Mouse (Mus musculus) lung, embryonic 15.5 days (tissue): ENCODE data around the gene Ntn1. TPM values are rescaled to one million over a fixed set of nuclear protein-coding genes. Genes with fewer than 3 reads are reported as not detected.

Experiments used
- ATAC-seq: fragments of 200-750 bp; cut with Nextera tagmentation; 2 replicates; pipeline ENCODE4 v1.8.0; 2017; ENCODE audit warnings: moderate number of reproducible peaks, borderline replicate concordance; ENCODE audit not compliant: low FRiP score, low TSS enrichment; ENCODE audit errors: extremely low read depth
- H3K27ac ChIP-seq: fragments of 300-500 bp; sonication (generic); 2 replicates; pipeline ENCODE4 v1.5.1; 2015; ENCODE audit warnings: moderate library complexity, mild to moderate bottlenecking, inconsistent platforms
- H3K27me3 ChIP-seq: fragments of 300-500 bp; sonication (generic); 2 replicates; pipeline ENCODE4 v1.6.1; 2015; ENCODE audit warnings: inconsistent platforms
- H3K36me3 ChIP-seq: fragments of 300-500 bp; sonication (generic); 2 replicates; pipeline ENCODE4 v1.6.1; 2015; ENCODE audit warnings: inconsistent platforms
- H3K4me1 ChIP-seq: fragments of 300-500 bp; sonication (generic); 2 replicates; pipeline ENCODE4 v1.6.1; 2015; ENCODE audit warnings: inconsistent platforms
- H3K4me2 ChIP-seq: fragments of 300-500 bp; sonication (generic); 2 replicates; pipeline ENCODE4 v1.6.1; 2015; ENCODE audit warnings: inconsistent platforms, mild to moderate bottlenecking, moderate library complexity
- H3K4me3 ChIP-seq: fragments of 300-500 bp; sonication (generic); 2 replicates; pipeline ENCODE4 v1.5.1; 2015; ENCODE audit warnings: mild to moderate bottlenecking, inconsistent platforms
- H3K9ac ChIP-seq: fragments of 300-500 bp; sonication (generic); 2 replicates; pipeline ENCODE4 v1.6.1; 2015; ENCODE audit warnings: inconsistent platforms
- H3K9me3 ChIP-seq: fragments of 300-500 bp; sonication (generic); 2 replicates; pipeline ENCODE4 v1.6.1; 2016; ENCODE audit warnings: inconsistent platforms
- WGBS: fragments of 180-500 bp; shearing (Covaris S2); methylation state at CpG from one replicate; pipeline ENCODE4 v1.1.7; 2015; 5-methylcytosine and 5-hydroxymethylcytosine counted together
- polyA plus RNA-seq: library from polyadenylated mRNA; unstranded; fragments of >200 nt; fragmentation: Nextera tagmentation; extraction: Ambion mirVana; gene quantifications from 2 replicates; pipeline ENCODE4 v1.2.1, GENCODE M21; 2015

Gene Ntn1
- polyA plus RNA-seq, 1 experiment from 2014 or later, result 4.0 TPM

- Histone ChIP-seq H3K27me3 (no peaks in the 10 kb centered on the region), H3K36me3 (no peaks in the 10 kb centered on the region), H3K4me2 (no peak overlapping the region), H3K4me1 (peaks cover 49% of the 10 kb centered on the region), H3K4me3 (no peak overlapping the region), H3K9ac (no peak overlapping the region), H3K27ac (peak overlapping the region; percentile 39; the same call in 1 of the 2 replicates), H3K9me3 (no peaks in the 10 kb centered on the region)
- no peak for ATAC-seq
- 23% methylated on average over 6 of the region's 6 CpGs for WGBS
Observed at GRCm38 (mm10) chr11:68215206-68215912, 185.3 kb downstream of the Ntn1 start.

DNA sequence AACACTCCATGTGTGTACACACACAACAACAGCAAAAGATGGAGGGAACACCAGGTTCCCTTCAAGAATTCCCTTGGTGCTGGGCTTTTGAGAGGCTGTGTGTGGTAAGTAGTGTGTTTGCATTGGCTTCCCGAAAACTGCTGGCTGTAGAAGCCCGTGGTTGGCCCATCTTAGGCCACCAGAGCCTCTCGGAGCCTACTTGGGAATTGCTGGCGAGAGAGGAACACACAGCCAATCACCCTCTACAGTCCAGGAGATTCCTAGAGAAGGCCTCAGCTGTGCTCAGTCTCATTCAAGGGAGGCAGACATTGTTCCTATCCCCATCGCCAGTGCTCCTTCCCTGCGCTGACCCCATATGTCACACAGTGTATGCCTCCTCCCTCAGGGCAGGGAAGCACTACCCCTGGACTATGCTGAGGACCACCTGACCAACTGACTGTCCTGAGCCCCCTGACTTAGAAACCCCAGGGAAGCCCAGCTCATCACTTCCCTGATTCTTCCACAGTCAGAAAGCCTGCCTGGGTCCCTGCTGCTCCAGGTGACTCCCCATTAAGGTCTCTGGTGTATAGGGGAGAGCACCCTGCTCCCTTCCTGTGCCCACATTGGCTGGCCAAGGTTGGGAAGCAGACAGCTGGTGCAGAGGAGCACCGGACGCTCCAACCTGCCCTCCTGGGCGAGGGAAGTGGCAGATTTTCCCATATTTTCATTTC lies 186.0 kb downstream of the Ntn1 start:
- Histone ChIP-seq H3K4me3 (no peak overlapping the region), H3K9me3 (no peaks in the 10 kb centered on the region), H3K27me3 (no peaks in the 10 kb centered on the region), H3K4me1 (peaks cover 52% of the 10 kb centered on the region), H3K4me2 (no peak overlapping the region), H3K27ac (peak overlapping the region; percentile 7; the same call in 1 of the 2 replicates), H3K9ac (no peak overlapping the region), H3K36me3 (no peaks in the 10 kb centered on the region)
- no peak for ATAC-seq
- 62% methylated on average over 9 of the region's 9 CpGs for WGBS

DNA sequence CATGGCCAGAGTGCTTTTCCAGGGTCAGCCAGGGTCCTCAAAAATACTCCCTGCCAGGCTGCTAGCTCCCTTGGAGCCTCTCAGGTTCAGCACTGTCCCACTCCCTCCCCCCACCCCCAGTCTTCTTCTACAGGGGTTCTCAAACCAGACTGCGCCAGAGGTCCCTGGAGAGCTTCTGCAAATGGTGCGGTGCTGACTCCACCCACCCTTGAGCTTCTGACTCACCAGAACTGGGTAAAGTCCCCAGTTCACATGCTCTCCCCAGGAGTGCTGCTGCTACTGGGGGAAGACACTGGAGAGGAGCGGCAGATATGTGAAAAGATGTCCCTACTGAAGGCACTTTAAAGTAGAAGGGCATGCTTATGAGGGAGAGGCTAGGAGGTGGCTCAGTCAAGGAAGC lies 186.7 kb downstream of the Ntn1 start:
- no peak overlapping the region for H3K27ac ChIP-seq
- no peaks in the 10 kb centered on the region for H3K27me3 ChIP-seq
- H3K4me2 ChIP-seq, result no peak overlapping the region
- WGBS, result 52% methylated on average over 3 of the region's 3 CpGs
- no peak overlapping the region for H3K9ac ChIP-seq
- ATAC-seq, result no peak
- no peaks in the 10 kb centered on the region for H3K9me3 ChIP-seq
- no peaks in the 10 kb centered on the region for H3K36me3 ChIP-seq
- H3K4me1 ChIP-seq, result peaks cover 57% of the 10 kb centered on the region
- H3K4me3 ChIP-seq, result no peak overlapping the region

DNA sequence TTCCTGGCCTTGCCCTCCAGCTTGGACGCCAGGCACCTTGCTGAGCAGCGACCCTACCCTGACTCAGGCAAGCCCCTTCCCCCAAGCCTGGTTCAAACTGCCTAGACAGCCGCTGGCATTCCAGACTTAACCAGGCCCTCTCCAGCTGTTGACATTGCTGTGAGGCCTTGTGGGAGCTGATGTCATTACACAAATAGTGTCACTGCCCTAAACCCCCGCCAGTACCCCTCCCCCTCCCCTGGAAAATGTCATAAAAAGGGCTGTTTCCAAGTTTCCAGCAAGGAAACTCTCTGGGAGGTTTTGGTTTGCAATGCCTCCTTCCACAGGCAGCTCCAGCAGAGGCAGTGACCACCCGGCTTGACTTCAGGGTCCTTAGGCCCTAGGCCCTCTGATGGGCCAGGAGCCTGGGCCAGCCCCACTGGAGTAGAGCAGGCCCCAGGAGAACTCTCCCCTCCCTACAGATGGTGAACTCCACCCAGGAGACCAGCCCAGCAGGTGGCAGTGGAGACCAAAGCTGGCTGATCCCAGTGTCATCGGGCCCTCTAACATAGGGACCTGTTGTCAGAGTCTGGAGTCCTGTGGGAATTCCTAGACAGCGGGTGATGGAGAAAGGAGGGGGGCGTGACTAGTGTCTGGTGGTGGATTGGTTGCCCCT lies 188.6 kb downstream of the Ntn1 start:
- Histone ChIP-seq H3K27ac (peak overlapping the region; percentile 65), H3K4me2 (no peak overlapping the region), H3K9ac (no peak overlapping the region), H3K27me3 (no peaks in the 10 kb centered on the region), H3K9me3 (no peaks in the 10 kb centered on the region), H3K36me3 (no peaks in the 10 kb centered on the region), H3K4me3 (no peak overlapping the region), H3K4me1 (peaks cover 70% of the 10 kb centered on the region)
- 33% methylated on average over 8 of the region's 8 CpGs for WGBS
- peak; percentile 24; the same call in 1 of the 2 replicates for ATAC-seq

GRCm38 (mm10) chr11:68210714-68211113 lies 189.9 kb downstream of the Ntn1 start:
- H3K27me3 ChIP-seq, result no peaks in the 10 kb centered on the region
- H3K4me1 ChIP-seq, result peaks cover 64% of the 10 kb centered on the region
- H3K4me2 ChIP-seq, result no peak overlapping the region
- H3K4me3 ChIP-seq, result no peak overlapping the region
- no peaks in the 10 kb centered on the region for H3K36me3 ChIP-seq
- 89% methylated on average over 5 of the region's 5 CpGs for WGBS
- no peak for ATAC-seq
- no peak overlapping the region for H3K9ac ChIP-seq
- no peaks in the 10 kb centered on the region for H3K9me3 ChIP-seq
- no peak overlapping the region for H3K27ac ChIP-seq

- H3K27me3 ChIP-seq, result no peaks in the 10 kb centered on the region
- H3K9me3 ChIP-seq, result no peaks in the 10 kb centered on the region
- H3K4me2 ChIP-seq, result no peak overlapping the region
- H3K4me3 ChIP-seq, result no peak overlapping the region
- ATAC-seq, result no peak
- H3K4me1 ChIP-seq, result peaks cover 64% of the 10 kb centered on the region
- H3K9ac ChIP-seq, result no peak overlapping the region
- no peaks in the 10 kb centered on the region for H3K36me3 ChIP-seq
- WGBS, result 75% methylated on average over 4 of the region's 4 CpGs
- peak overlapping the region; percentile 23; the same call in 1 of the 2 replicates for H3K27ac ChIP-seq
Observed at GRCm38 (mm10) chr11:68209506-68209905, 191.1 kb downstream of the Ntn1 start.

DNA sequence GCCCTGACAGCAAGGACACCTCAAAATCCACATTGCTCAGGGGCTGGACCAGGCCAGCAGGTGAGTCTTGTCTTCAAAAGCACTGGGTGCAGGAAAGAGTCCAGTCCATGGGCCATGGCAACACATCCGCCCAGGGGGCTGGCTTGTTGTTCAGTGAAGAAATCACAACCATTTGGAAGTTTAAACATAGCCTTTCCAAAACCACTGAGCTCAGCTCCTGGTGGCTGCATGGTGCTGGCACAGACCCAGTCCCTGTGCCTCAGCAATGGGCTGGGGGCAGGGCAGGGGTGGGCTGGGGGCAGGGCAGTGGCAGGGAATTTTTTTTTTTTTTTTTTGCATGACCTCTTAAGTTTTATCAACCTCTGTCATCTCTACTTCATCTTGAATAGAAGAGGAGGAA lies 192.0 kb downstream of the Ntn1 start:
- ATAC-seq, result no peak
- WGBS, result 40% methylated on average over 1 of the region's 1 CpGs
- Histone ChIP-seq H3K9ac (no peak overlapping the region), H3K27ac (peak overlapping the region; percentile 70), H3K9me3 (no peaks in the 10 kb centered on the region), H3K4me3 (no peak overlapping the region), H3K4me1 (peaks cover 62% of the 10 kb centered on the region), H3K36me3 (no peaks in the 10 kb centered on the region), H3K4me2 (no peak overlapping the region), H3K27me3 (no peaks in the 10 kb centered on the region)

DNA sequence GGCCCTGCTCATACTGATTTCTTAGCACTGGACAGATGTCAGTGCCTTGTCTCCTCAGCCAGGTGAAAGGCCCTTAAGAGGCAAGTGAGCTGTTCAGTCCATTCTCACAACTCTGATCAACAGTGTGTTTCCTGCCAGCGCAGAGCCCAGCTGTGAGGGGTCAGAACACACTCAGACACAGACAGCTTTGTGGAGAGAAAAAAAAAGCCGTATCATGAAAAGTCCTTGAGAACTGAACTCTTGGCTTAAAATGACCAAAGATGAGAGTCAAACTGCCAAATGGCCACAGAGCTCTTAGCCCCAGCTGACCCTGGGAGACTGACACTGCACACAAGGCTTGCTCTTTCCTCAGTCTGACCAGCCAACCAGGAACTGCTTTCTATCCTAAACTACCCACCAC lies 192.6 kb downstream of the Ntn1 start:
- Histone ChIP-seq H3K4me3 (no peak overlapping the region), H3K4me1 (peaks cover 57% of the 10 kb centered on the region), H3K36me3 (no peaks in the 10 kb centered on the region), H3K4me2 (no peak overlapping the region), H3K27ac (0 out of 2 replicates have a peak overlapping the region, but pooled peaks have one; percentile 70), H3K27me3 (no peaks in the 10 kb centered on the region), H3K9ac (no peak overlapping the region), H3K9me3 (no peaks in the 10 kb centered on the region)
- ATAC-seq, result no peak
- 33% methylated on average over 2 of the region's 2 CpGs for WGBS

DNA sequence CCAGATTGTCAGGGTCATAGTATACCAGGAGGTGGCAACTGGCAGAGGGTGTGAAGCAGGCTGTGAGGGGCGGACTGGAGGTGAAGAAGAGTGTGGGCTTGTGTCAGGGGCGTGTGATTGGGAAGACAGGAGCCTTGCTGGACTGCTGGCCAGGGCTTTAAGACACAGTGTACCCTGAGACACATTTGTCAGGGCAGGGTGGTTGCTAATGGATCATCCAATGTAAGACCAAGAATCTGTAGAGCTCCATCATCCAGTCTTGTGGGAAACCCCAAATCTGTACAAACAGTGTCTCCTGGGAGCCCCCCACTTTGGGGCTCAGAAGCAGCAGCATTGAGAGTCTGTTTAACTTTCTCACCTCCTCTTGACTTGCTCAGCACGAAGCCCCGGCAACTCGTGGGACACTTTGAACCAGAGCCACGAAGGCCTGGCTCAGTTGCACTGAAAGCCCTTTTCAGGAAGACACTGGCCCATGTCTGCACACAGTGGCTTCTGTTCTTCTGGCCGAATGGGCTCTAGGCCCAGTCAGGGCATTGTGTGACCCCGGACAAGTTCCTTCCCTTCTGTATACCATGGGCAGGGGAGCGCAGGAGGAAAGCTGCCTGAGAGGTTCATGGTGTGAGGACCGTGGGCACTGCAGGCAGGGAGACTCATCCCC lies 194.9 kb downstream of the Ntn1 start:
- H3K4me3 ChIP-seq, result no peak overlapping the region
- H3K27me3 ChIP-seq, result no peaks in the 10 kb centered on the region
- no peak overlapping the region for H3K4me2 ChIP-seq
- H3K36me3 ChIP-seq, result no peaks in the 10 kb centered on the region
- no peaks in the 10 kb centered on the region for H3K9me3 ChIP-seq
- peaks cover 50% of the 10 kb centered on the region for H3K4me1 ChIP-seq
- no peak overlapping the region for H3K9ac ChIP-seq
- WGBS, result 72% methylated on average over 10 of the region's 10 CpGs
- no peak for ATAC-seq
- H3K27ac ChIP-seq, result no peak overlapping the region

DNA sequence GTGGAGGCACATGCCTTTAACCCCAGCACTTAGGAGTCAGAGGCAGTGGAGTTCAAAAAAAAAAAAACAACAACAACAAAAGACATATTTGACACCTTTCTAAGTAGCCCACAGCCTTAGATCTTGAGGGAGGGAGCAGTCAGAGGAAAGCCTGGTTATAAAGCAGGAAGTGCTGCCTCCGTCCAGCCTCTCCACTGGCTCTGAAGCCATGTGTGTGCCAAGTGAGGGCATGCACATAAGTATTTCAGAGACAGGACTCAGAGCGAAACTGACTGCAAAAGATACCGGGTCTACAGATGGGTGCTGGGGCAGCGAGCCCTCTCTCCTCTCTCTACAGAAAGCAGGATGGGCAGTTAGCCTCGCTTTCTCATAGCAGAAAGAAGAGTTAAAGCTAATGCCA lies 196.2 kb downstream of the Ntn1 start:
- no peak overlapping the region for H3K27ac ChIP-seq
- WGBS, result 64% methylated on average over 5 of the region's 5 CpGs

DNA sequence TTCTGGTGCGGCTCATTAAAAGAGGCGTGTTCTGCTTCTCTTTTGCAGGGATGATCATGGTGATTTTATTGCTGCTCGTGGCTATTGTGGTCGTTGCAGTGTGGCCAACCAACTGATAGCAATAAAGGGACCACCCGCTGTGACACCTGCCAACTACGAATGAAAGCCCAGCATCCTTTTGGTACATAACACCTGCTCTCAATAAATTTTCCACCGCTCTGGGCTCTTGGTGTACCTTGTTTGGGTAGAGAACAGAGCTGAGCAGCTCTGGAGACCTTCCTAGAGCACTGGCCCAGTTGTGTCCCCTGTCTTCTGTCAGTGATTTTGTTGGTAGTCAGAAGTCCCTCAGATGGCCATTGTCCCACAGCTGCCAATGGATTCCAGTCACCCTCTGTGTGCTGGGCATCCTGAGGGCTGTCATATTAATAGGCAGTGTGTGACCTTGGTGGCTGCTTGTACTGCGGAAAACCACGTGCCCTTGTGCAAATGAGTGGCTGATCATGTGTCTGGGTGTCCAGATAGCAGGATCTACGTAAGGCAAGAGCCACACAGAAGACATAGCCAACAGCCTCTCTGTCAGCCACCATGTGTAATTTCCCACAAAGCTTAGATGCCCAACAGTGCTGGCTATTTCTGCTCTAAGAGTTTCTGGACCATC lies 196.8 kb downstream of the Ntn1 start:
- H3K27ac ChIP-seq, result no peak overlapping the region
- H3K4me1 ChIP-seq, result peaks cover 59% of the 10 kb centered on the region
- H3K4me3 ChIP-seq, result no peak overlapping the region
- no peaks in the 10 kb centered on the region for H3K9me3 ChIP-seq
- H3K4me2 ChIP-seq, result no peak overlapping the region
- no peak overlapping the region for H3K9ac ChIP-seq
- 72% methylated on average over 10 of the region's 10 CpGs for WGBS
- no peaks in the 10 kb centered on the region for H3K27me3 ChIP-seq
- no peaks in the 10 kb centered on the region for H3K36me3 ChIP-seq
- no peak for ATAC-seq

More for the DNA sequence above, 196.2 kb downstream of the Ntn1 start:
- peaks cover 57% of the 10 kb centered on the region for H3K4me1 ChIP-seq
- H3K9ac ChIP-seq, result no peak overlapping the region
- ATAC-seq, result no peak
- no peaks in the 10 kb centered on the region for H3K9me3 ChIP-seq
- H3K4me3 ChIP-seq, result no peak overlapping the region
- no peaks in the 10 kb centered on the region for H3K36me3 ChIP-seq
- H3K4me2 ChIP-seq, result no peak overlapping the region
- H3K27me3 ChIP-seq, result no peaks in the 10 kb centered on the region
